Mouse (Mus musculus) Patski (cell line): ENCODE measurements around the gene Vamp1. TPM values are rescaled to one million over a fixed set of nuclear protein-coding genes. Genes with fewer than 3 reads are reported as not detected.
A peak's percentile ranks its signal among the peaks of the same experiment; 100 is the strongest.

Experiments
- ATAC-seq: fragments of 100-300 bp; one replicate; pipeline ENCODE4 v1.8.0; 2021
- CTCF ChIA-PET: fragments of 350-600 bp; sonication (Branson Sonifier 250); formaldehyde crosslinking; loops from one replicate; lab custom pipeline; 2022; ENCODE audit warnings: inconsistent platforms; lab: Charles Lee
- POLR2A ChIA-PET: fragments of 350-600 bp; sonication (Branson Sonifier 250); formaldehyde crosslinking; loops from one replicate; lab custom pipeline; 2022; ENCODE audit warnings: antibody characterized with exemption, inconsistent platforms; lab: Charles Lee
- DNase-seq: peaks from one replicate; pipeline ENCODE4 v3.0.0-alpha.2; 2011; ENCODE audit warnings: low read depth, low spot score
- H3K27me3 ChIP-seq: fragments of 371-371 bp; one replicate; pipeline ENCODE4 v1.5.1; 2021
- CTCF ChIP-seq: fragments of 100-300 bp; IDR thresholded peaks from one replicate; pipeline ENCODE4 v1.5.1; 2021
- in situ Hi-C: fragments of 300-500 bp; cut with MboI; formaldehyde crosslinking; loops from 3 replicates; pipeline ENCODE4 v1.11.1; 2018; ENCODE audit warnings: low pct_unique_long_range_greater_than_20kb, mixed read lengths
- polyA plus RNA-seq: library from polyadenylated mRNA; unstranded; gene quantifications from one replicate; pipeline ENCODE4 v1.2.3, GENCODE M21; 2021

The Vamp1 gene
- polyA plus RNA-seq, 1 experiment from 2014 or later = 7.5 TPM

DNA sequence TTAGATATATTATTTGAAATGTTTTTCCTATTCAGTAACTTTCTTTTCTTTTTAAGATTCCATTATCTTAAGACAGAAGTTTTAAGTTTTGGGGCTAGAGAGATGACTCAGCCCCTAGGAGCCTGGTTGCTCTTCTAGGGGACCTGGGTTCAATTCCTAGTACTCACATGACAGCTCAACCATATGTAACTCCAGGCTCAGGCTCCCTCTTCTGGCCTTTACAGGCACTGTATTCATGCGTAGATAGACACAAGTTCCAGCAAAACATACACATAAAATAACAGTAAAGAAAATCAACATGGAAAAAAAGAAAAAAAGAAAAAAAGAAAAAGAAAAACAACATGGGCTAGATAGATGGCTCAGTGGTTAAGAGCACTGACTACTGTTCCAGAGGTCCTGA, 4.9 kb upstream of the Vamp1 start:
- ChIA-PET CTCF (interaction anchor here (1.3 kb wide), 1 partner anchor 61 kb away, joined by 3 read pairs; no protein-coding TSS in a partner anchor), POLR2A (no interaction called here)
- in situ Hi-C loops = no loop called here
- H3K27me3 ChIP-seq = peaks cover 18% of the 10 kb centered on the region
- ATAC-seq = no peak
- peak; percentile 43 for TF ChIP-seq CTCF
- DNase-seq = no peak

DNA sequence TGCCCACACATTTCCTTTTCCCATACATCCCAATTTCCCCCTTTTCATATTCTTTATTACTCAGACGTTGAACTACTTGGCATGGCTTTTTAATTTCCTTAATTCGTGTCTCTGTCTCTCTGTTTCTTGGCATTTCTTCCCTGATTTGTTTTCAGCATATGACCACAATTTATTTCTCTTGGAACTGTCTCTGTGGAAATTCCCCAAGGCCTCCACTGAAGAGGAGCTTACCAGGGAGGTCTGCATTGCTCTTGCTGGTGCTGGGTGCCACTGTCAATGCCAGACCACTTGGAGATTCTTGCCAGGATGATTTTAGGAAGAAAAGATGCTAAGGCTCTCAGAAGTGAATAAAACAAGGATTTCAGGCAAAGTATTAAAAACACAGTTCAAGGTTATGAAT, 2.7 kb upstream of the Vamp1 start:
- no peak for TF ChIP-seq CTCF
- POLR2A ChIA-PET = interaction anchor here (1.0 kb wide), 1 partner anchor 15 kb away, joined by 3 read pairs; no protein-coding TSS in a partner anchor
- ATAC-seq (no peak), DNase-seq (no peak)
- CTCF ChIA-PET = no interaction called here
- H3K27me3 ChIP-seq = peaks cover 18% of the 10 kb centered on the region
- in situ Hi-C loops = no loop called here

DNA sequence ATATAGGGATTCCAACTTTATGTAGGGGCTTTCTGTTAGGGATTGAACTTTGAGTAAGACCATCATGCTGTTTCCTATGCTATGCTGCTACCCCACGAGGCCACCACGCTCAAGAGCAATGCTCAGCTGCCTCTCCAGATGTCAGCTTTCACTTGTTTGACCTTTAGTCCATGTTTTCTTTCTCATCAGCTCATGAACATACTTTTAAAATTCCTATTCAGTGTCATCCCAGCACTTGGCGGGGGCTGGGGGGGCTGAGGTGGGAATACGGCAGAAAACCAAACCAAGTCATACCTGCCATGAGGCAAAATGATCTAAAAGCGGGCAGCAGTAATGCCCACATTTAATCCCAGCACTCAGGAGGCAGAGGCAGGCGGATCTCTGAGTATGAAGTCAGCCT, 2.2 kb upstream of the Vamp1 start:
- POLR2A ChIA-PET = no interaction called here
- in situ Hi-C loops = no loop called here
- DNase-seq (no peak), ATAC-seq (no peak)
- TF ChIP-seq CTCF = no peak
- H3K27me3 ChIP-seq = peaks cover 18% of the 10 kb centered on the region
- CTCF ChIA-PET = no interaction called here

DNA sequence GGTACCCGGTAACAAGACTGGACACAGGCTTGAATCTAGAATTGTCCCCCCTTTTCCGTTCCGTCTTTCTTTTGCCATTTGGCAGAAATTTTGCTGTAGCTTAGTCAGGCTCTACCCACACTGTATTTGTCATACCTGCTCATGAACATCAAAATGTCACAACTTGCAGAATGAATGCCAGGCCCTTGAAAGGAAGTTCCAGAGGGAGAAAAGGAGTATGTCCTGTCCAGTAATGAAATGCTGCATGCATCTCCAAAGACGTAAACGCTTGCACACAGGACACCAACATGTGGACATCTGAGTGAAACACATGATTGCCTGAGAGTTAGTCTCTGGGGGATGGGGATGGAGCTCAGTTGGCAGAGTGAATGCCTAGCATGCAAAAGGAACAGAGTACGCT, 1.6 kb upstream of the Vamp1 start:
- DNase-seq (no peak), ATAC-seq (no peak)
- TF ChIP-seq CTCF = no peak
- ChIA-PET CTCF (interaction anchor here (1.1 kb wide), 1 partner anchor 11 kb away, joined by 3 read pairs; no protein-coding TSS in a partner anchor), POLR2A (interaction anchor here (0.6 kb wide), 1 partner anchor 62 kb away, joined by 4 read pairs; no protein-coding TSS in a partner anchor)
- in situ Hi-C loops = no loop called here
- peaks cover 17% of the 10 kb centered on the region for H3K27me3 ChIP-seq

DNA sequence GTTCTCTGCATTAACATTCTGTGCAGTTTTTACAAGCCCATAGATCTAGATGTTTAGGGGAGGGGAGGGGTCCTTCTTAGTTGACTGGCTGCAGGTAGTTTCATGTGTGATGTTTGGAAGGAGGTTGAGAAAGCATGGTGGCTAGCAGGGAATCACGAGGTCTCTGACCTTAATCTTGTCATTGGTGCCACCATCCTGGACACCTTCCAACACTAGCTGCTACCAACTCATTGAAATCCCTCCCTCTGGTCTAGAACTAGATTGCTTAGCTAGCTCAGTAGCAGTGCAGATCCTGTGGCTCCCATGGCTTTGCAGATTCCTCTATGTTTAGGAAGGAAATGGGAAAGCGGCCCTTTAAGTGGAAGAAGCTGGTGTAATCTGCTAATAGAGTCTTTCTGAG, 1.5 kb downstream of the Vamp1 start:
- in situ Hi-C loops = loop anchor here (5.0 kb wide), 1 partner anchor 55 kb away; no protein-coding TSS in a partner anchor
- ATAC-seq (no peak), DNase-seq (no peak)
- CTCF ChIA-PET = interaction anchor here (0.6 to 2.1 kb wide), 3 partner anchors 12 to 59 kb away, joined by 3 to 10 read pairs (median 6); no protein-coding TSS in a partner anchor
- TF ChIP-seq CTCF = no peak
- POLR2A ChIA-PET = interaction anchor here (0.9 to 1.6 kb wide), 2 partner anchors 9 to 15 kb away, joined by 3 to 4 read pairs; partner anchors contain the start of gene Tapbpl
- no peaks in the 10 kb centered on the region for H3K27me3 ChIP-seq

DNA sequence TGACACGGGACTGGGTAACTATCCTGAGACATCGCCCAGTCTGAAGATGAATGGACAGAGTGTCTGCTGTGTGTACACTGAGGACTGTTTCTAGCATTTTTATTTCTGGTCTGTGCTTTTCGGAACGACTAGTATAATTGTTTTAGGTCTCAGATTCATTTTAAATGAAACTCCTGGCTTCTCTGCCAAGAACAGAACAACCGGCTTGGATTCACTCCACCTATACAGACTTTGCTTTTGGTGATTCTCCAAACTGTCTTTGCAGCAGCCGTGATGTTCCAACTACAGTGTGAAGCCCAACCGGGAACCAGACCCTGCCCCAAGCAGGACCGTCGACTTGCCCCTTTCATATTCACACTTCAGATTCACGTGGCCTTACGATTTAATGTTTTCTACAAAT, 2.5 kb downstream of the Vamp1 start:
- CTCF ChIA-PET = interaction anchor here (1.1 to 3.5 kb wide), 7 partner anchors 9 to 54 kb away, joined by 3 to 17 read pairs (median 4); partner anchors contain the start of genes Gapdh and Tapbpl
- no peaks in the 10 kb centered on the region for H3K27me3 ChIP-seq
- ATAC-seq (no peak), DNase-seq (no peak)
- in situ Hi-C loops = loop anchor here (5.0 kb wide), 1 partner anchor 54 kb away; no protein-coding TSS in a partner anchor
- POLR2A ChIA-PET = interaction anchor here (0.6 kb wide), 1 partner anchor 20 kb away, joined by 3 read pairs; no protein-coding TSS in a partner anchor
- no peak for TF ChIP-seq CTCF

DNA sequence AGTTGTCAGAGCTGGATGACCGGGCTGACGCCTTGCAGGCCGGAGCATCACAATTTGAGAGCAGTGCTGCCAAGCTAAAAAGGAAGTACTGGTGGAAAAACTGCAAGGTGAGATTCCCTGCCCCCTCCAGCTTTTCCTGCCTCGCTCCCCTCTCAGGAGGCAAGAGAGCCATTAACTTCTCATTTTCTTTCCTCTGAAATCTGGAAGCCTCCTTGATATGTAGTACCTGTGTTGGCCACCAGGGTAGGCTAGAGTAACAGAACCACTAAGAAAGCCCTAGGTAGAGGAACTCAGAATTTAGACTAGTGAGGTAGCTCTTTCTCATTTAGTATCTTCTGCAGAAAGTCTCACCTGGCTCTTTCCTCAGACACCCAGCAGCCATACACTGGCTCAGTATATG, 3.6 kb downstream of the Vamp1 start:
- no peak for TF ChIP-seq CTCF
- ChIA-PET POLR2A (no interaction called here), CTCF (interaction anchor here (0.7 to 3.5 kb wide), 16 partner anchors 8 to 76 kb away, joined by 3 to 17 read pairs (median 4); partner anchors contain the start of genes Cd27, Gapdh and Tapbpl)
- ATAC-seq = no peak
- no peak for DNase-seq
- no peaks in the 10 kb centered on the region for H3K27me3 ChIP-seq
- in situ Hi-C loops = loop anchor here (5.0 kb wide), 1 partner anchor 53 kb away; no protein-coding TSS in a partner anchor

DNA sequence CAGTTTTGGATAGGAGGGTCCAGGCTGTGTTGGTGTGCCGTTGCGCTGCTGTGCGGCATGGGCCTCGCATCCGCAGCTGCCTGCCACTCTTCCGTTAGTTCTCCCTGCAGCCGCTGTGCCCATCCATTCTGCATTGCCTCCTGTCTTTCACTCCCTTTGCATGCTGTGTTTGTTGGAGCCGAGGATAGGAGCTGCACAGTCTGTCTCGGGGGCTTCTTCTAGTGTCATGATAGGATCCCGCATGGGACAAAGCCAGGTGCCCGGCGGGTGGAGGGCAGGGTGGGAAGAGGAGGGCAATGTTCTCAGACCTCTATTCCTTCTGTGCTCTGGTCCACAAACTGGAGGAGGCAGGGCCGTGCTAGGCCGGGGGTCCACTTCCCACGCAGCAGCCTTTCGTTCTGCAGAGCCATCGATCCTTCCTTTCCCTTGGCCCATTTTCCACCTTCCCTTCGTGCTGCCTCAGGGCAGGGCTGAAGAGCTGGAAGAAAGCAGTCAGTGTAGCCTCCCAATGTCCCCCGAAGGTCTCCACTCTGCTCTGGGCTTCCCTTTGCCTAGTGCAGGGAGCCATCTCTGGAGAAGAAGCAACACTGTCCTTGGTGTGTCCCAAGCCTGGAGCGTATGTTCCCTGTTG, 5.9 kb downstream of the Vamp1 start:
- no peak for ATAC-seq
- no peaks in the 10 kb centered on the region for H3K27me3 ChIP-seq
- DNase-seq = no peak
- in situ Hi-C loops = no loop called here
- TF ChIP-seq CTCF = no peak
- POLR2A ChIA-PET = no interaction called here
- CTCF ChIA-PET = interaction anchor here (3.5 kb wide), 1 partner anchor 50 kb away, joined by 17 read pairs; no protein-coding TSS in a partner anchor

DNA sequence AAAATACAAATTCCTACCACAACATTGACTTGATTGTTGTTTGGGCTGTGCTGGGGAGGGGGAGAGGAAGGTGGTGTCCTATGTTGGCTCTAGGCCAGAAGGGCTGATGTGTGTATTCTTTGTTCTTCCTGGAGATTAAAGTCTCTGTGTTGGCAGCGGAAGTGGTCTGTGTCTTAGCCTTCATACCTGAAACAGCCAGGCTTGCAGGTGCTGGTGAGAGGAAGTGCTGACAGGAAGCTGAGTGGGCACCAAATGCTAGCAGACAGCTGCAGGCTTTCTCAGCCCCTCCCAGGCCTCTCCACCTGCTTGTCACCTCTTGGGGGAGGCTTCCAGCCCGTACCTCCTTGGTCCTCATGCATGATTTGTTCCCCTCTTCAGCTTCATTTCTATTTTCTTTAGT, 6.8 kb downstream of the Vamp1 start:
- no peak for TF ChIP-seq CTCF
- CTCF ChIA-PET = no interaction called here
- DNase-seq (no peak), ATAC-seq (no peak)
- in situ Hi-C loops = no loop called here
- no peaks in the 10 kb centered on the region for H3K27me3 ChIP-seq
- POLR2A ChIA-PET = no interaction called here

DNA sequence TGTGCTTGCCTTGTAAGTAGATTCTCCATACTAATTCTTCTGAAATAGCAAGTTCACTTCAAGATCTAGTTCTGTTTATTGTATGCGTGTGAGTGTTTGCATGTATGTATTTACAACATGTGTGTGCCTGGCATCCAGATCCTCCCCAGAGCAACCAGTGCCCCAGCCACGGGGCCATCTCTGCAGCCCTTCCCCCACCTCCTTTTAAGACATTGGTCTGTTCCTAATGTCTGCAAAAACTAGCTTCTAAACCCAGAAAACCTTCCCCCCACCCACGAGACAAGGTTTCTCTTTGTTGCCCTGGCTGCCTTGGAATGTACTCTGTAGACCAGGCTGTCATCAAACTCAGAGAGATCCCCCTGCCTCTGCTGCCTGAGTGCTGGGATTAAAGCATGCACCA, 7.2 kb downstream of the Vamp1 start:
- ATAC-seq (no peak), DNase-seq (no peak)
- CTCF ChIA-PET = interaction anchor here (1.2 kb wide), 1 partner anchor 49 kb away, joined by 3 read pairs; no protein-coding TSS in a partner anchor
- no peak for TF ChIP-seq CTCF
- POLR2A ChIA-PET = interaction anchor here (1.1 kb wide), 1 partner anchor 12 kb away, joined by 3 read pairs; no protein-coding TSS in a partner anchor
- H3K27me3 ChIP-seq = no peaks in the 10 kb centered on the region
- in situ Hi-C loops = no loop called here
